Mouse (Mus musculus): ENCODE results near the gene Ccdc15.

GRCm38 (mm10) chr9:37245404-37245803 lies 102.8 kb downstream of the Ccdc15 start:
- no peak for TF ChIP-seq CTCF (IDR thresholded peaks at IDR 0.05; ENCODE audit: low read depth)
- TF ChIP-seq EP300 (IDR thresholded peaks at IDR 0.05; ENCODE audit: low read depth) = no peak

Measured in heart, postnatal 0 days (tissue).